Mouse (Mus musculus): ENCODE results near the gene Fbxo11. TPM values are rescaled to one million over a fixed set of nuclear protein-coding genes. Genes with fewer than 3 reads are reported as not detected.
"Not testable (repeated sequence)": the region's sequence is repeated elsewhere in the genome, so short reads cannot be mapped to it uniquely, and the experiment has no call there.

Gene Fbxo11
- total and polyA plus RNA-seq, 3 experiments, result 9.4 to 91.4 (median 17.5) TPM

DNA sequence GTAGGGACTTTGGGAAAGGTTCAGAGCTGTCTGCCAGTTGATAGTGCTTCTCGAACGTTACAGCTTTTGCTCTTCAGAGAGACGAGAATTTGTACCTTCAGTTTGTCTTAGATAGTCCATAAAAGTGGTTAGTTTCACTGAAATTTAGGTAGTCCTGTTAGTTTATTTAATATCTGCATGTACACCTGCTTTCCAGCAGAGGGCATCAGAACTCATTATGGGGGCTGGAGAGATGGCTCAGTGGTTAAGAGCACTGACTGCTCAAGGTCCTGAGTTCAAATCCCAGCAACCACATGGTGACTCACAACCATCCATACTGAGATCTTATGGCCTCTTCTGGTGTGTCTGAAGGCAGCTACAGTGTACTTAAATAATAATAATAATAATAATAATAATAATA, 83.0 kb downstream of the Fbxo11 start (continued):
- no peak for TF ChIP-seq MXI1 (IDR thresholded peaks at IDR 0.05; ENCODE audit: low read depth, low read length)
- no peak for TF ChIP-seq MAFK (IDR thresholded peaks at IDR 0.05; ENCODE audit: borderline replicate concordance, low read depth, low read length)

- not testable (repeated sequence) for H3K9ac ChIP-seq (ENCODE audit: control insufficient read depth, low read depth, low read length, poor library complexity, severe bottlenecking); H3K27me3 ChIP-seq (ENCODE audit: control insufficient read depth in 1 of 2, insufficient read depth in 2 of 2, low read length in 2 of 2); H3K27ac ChIP-seq (ENCODE audit: control insufficient read depth, low read depth, low read length); H3K9me3 ChIP-seq (replicated peaks; ENCODE audit: insufficient read depth, low read length); H3K4me3 ChIP-seq (ENCODE audit: control insufficient read depth in 1 of 2, insufficient read depth in 1 of 2, low read depth in 2 of 2, low read length in 2 of 2); DNase-seq (ENCODE audit: low read depth, low spot score)
- Histone ChIP-seq H3K36me3 (ENCODE audit: control insufficient read depth in 1 of 2, insufficient read depth in 2 of 2, low read length in 2 of 2) (peaks cover 37 to 46% of the 10 kb centered on the region in 2 experiments), H3K4me1 (ENCODE audit: control insufficient read depth in 1 of 2, insufficient read depth in 2 of 2, low read length in 2 of 2) (peaks cover 5 to 13% of the 10 kb centered on the region in 2 experiments; a peak in 3 of 4 replicates), H3K79me2 (ENCODE audit: control insufficient read depth, insufficient read depth, low read length, poor library complexity) (peaks cover 54% of the 10 kb centered on the region)
Observed at GRCm38 (mm10) chr17:87979696-87980095, 85.4 kb downstream of the Fbxo11 start.

- H3K4me1 ChIP-seq (ENCODE audit: control insufficient read depth in 1 of 2, insufficient read depth in 2 of 2, low read length in 2 of 2), result peaks cover 7 to 13% of the 10 kb centered on the region in 2 experiments; a peak in 3 of 4 replicates
- not testable (repeated sequence) for H3K9me3 ChIP-seq (replicated peaks; ENCODE audit: insufficient read depth, low read length)
- peak overlapping the region; percentile 89 to 90 for H3K4me3 ChIP-seq (ENCODE audit: control insufficient read depth in 1 of 2, insufficient read depth in 1 of 2, low read depth in 2 of 2, low read length in 2 of 2)
Observed at GRCm38 (mm10) chr17:87976927-87977326, 88.2 kb downstream of the Fbxo11 start.

DNA sequence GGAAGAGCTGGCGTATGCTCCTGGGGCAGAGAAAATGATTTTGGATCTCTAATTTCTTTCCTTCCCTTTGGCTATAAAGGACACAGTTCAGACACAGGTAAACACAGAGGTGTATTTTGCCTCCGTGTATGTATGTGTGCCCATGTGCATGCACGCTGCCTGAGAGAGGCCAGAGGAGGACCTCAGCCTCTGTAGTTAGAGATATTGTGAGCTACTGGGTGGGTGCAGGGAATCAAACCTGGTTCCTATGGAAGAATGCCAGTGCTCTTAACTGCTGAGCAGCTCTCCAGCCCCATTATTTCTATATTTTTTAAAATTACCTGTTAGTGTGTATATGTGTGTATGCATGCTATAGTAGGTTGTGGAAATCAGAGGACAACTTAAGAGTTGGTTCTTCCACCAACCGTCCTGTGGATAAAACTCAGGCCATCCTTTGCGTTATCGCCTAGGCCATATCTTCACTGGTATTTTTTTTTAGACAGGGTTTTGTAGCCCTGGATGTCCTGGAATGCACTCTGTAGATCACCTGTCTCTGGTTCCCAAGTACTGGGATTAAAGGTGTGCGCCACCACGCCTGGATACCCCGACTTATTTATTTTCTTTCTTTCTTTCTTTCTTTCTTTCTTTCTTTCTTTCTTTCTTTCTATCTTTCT, 88.8 kb downstream of the Fbxo11 start:
- H3K4me1 ChIP-seq (ENCODE audit: control insufficient read depth in 1 of 2, insufficient read depth in 2 of 2, low read length in 2 of 2), result peaks cover 7 to 18% of the 10 kb centered on the region in 2 experiments; a peak in 3 of 4 replicates
- peaks cover 19 to 38% of the 10 kb centered on the region in 2 experiments for H3K36me3 ChIP-seq (ENCODE audit: control insufficient read depth in 1 of 2, insufficient read depth in 2 of 2, low read length in 2 of 2)
- peak overlapping the region; percentile 90 for H3K9ac ChIP-seq (ENCODE audit: control insufficient read depth, low read depth, low read length, poor library complexity, severe bottlenecking)
- H3K9me3 ChIP-seq (replicated peaks; ENCODE audit: insufficient read depth, low read length), result no peaks in the 10 kb centered on the region
- H3K27ac ChIP-seq (ENCODE audit: control insufficient read depth, low read depth, low read length), result peak overlapping the region; percentile 87
- H3K79me2 ChIP-seq (ENCODE audit: control insufficient read depth, insufficient read depth, low read length, poor library complexity), result peaks cover 47% of the 10 kb centered on the region
- H3K4me3 ChIP-seq (ENCODE audit: control insufficient read depth in 1 of 2, insufficient read depth in 1 of 2, low read depth in 2 of 2, low read length in 2 of 2), result peak overlapping the region; percentile 89 to 90
- peak; percentile 72 for DNase-seq (ENCODE audit: low read depth, low spot score)
- no peaks in the 10 kb centered on the region for H3K27me3 ChIP-seq (ENCODE audit: control insufficient read depth in 1 of 2, insufficient read depth in 2 of 2, low read length in 2 of 2)
- peak; percentile 83 for TF ChIP-seq ZNF384 (IDR thresholded peaks at IDR 0.05; ENCODE audit: low read depth, low read length)
- TF ChIP-seq USF2 (IDR thresholded peaks at IDR 0.05; ENCODE audit: borderline replicate concordance in 1 of 2, insufficient read depth in 1 of 2, low read depth in 1 of 2, low read length in 2 of 2), result no peak
- TF ChIP-seq EP300 (IDR thresholded peaks at IDR 0.05; ENCODE audit: low read depth in 1 of 2, low read length in 2 of 2), result peak; percentile 61 to 68
- no peak for TF ChIP-seq ELF1 (IDR thresholded peaks at IDR 0.05; ENCODE audit: low read depth, low read length)
- TF ChIP-seq BHLHE40 (IDR thresholded peaks at IDR 0.05; ENCODE audit: borderline replicate concordance, low read depth, low read length), result no peak
- TF ChIP-seq MYB (IDR thresholded peaks at IDR 0.05; ENCODE audit: low read depth, low read length), result no peak
- no peak for TF ChIP-seq NRF1 (IDR thresholded peaks at IDR 0.05; ENCODE audit: insufficient read depth, low read depth, low read length, poor library complexity, severe bottlenecking)
- TF ChIP-seq E2F4 (IDR thresholded peaks at IDR 0.05; ENCODE audit: borderline replicate concordance, low read depth, low read length), result no peak
- TF ChIP-seq POLR2AphosphoS5 (IDR thresholded peaks at IDR 0.05; ENCODE audit: borderline replicate concordance, low read depth, low read length), result no peak
- no peak for TF ChIP-seq ZC3H11A (IDR thresholded peaks at IDR 0.05; ENCODE audit: low read depth, low read length)
- TF ChIP-seq SMC3 (IDR thresholded peaks at IDR 0.05; ENCODE audit: low read depth, low read length), result no peak
- TF ChIP-seq JUND (IDR thresholded peaks at IDR 0.05; ENCODE audit: low read depth, low read length), result no peak
- no peak; the same call in 1 of the 2 replicates for TF ChIP-seq POLR2AphosphoS2 (IDR thresholded peaks at IDR 0.05; ENCODE audit: low read length)
- no peak for TF ChIP-seq TAL1 (IDR thresholded peaks at IDR 0.05; ENCODE audit: low read length)
- no peak for TF ChIP-seq GABPA (IDR thresholded peaks at IDR 0.05; ENCODE audit: low read depth, low read length)
- peak; percentile 59 for TF ChIP-seq TCF12 (IDR thresholded peaks at IDR 0.05; ENCODE audit: low read depth, low read length)
- TF ChIP-seq RCOR1 (IDR thresholded peaks at IDR 0.05; ENCODE audit: low read depth, low read length), result no peak
- no peak for TF ChIP-seq TBP (IDR thresholded peaks at IDR 0.05; ENCODE audit: low read depth, low read length)

More at GRCm38 (mm10) chr17:87976927-87977326, 88.2 kb downstream of the Fbxo11 start:
- Histone ChIP-seq H3K79me2 (ENCODE audit: control insufficient read depth, insufficient read depth, low read length, poor library complexity) (peaks cover 49% of the 10 kb centered on the region), H3K27ac (ENCODE audit: control insufficient read depth, low read depth, low read length) (peak overlapping the region; percentile 87), H3K36me3 (ENCODE audit: control insufficient read depth in 1 of 2, insufficient read depth in 2 of 2, low read length in 2 of 2) (peaks cover 19 to 37% of the 10 kb centered on the region in 2 experiments), H3K9ac (ENCODE audit: control insufficient read depth, low read depth, low read length, poor library complexity, severe bottlenecking) (peak overlapping the region; percentile 90)
- TF ChIP-seq MXI1 (IDR thresholded peaks at IDR 0.05; ENCODE audit: low read depth, low read length) (0 out of 2 replicates have a peak, but pooled peaks have one; percentile 36), ETS1 (IDR thresholded peaks at IDR 0.05; ENCODE audit: low read depth, low read length) (0 out of 2 replicates have a peak, but pooled peaks have one; percentile 11), GABPA (IDR thresholded peaks at IDR 0.05; ENCODE audit: low read depth, low read length) (peak; percentile 75), ZNF384 (IDR thresholded peaks at IDR 0.05; ENCODE audit: low read depth, low read length) (peak; percentile 89), MAFK (IDR thresholded peaks at IDR 0.05; ENCODE audit: borderline replicate concordance, low read depth, low read length) (peak; percentile 99), EP300 (IDR thresholded peaks at IDR 0.05; ENCODE audit: low read depth in 1 of 2, low read length in 2 of 2) (0 out of 4 replicates have a peak, but pooled peaks of 1 of the 2 experiments have one; percentile 14)
- H3K27me3 ChIP-seq (ENCODE audit: control insufficient read depth in 1 of 2, insufficient read depth in 2 of 2, low read length in 2 of 2), result not testable (repeated sequence)
- peak; percentile 59 for DNase-seq (ENCODE audit: low read depth, low spot score)

Measured in MEL (cell line).